Comparison of ENCODE assay signal across 8 mouse cellular contexts in genomic region chr8:121669208-121669607, GRCm38 (mm10). TPM values are rescaled to one million over a fixed set of nuclear protein-coding genes. Genes with fewer than 3 reads are reported as not detected.
A peak's percentile ranks its signal among the peaks of the same experiment; 100 is the strongest.
DNase-seq lines count a peak whose midpoint lies in the region; ATAC-seq and TF ChIP-seq lines count a peak whose summit lies in the region.

No protein-coding gene starts in this region.

- H3K4me3 ChIP-seq in kidney, embryonic 16.5 days (ENCODE audit: low read length) = no peak overlapping the region
- no peak overlapping the region for H3K4me3 ChIP-seq in kidney, embryonic 14.5 days (ENCODE audit: low read length)
- no peak overlapping the region for H3K4me3 ChIP-seq in heart, embryonic 14.5 days (ENCODE audit: control insufficient read depth in 1 of 2, insufficient read depth in 1 of 2, low read depth in 1 of 2, low read length in 2 of 2)
- no peak overlapping the region for H3K4me3 ChIP-seq in midbrain, embryonic 11.5 days (ENCODE audit: low read depth, low read length)

- no peak for TF ChIP-seq POLR2A in brain, embryonic 14.5 days (IDR thresholded peaks at IDR 0.05; ENCODE audit: borderline replicate concordance, extremely low read depth, insufficient read depth, insufficient read length, poor library complexity, severe bottlenecking)

- H3K4me1 ChIP-seq in kidney, embryonic 16.5 days (ENCODE audit: insufficient read depth, low read length) = peaks cover 24% of the 10 kb centered on the region
- peaks cover 11% of the 10 kb centered on the region for H3K4me1 ChIP-seq in kidney, embryonic 14.5 days (ENCODE audit: control insufficient read depth, insufficient read depth, low read length)
- H3K4me1 ChIP-seq in heart, embryonic 14.5 days (ENCODE audit: control insufficient read depth in 2 of 2, insufficient read depth in 2 of 2, low read length in 2 of 2) = peaks cover 19 to 24% of the 10 kb centered on the region in 2 experiments
- peaks cover 11% of the 10 kb centered on the region; the same call in 1 of the 2 replicates for H3K4me1 ChIP-seq in midbrain, embryonic 11.5 days (ENCODE audit: control insufficient read depth, insufficient read depth, low read length)

- no peaks in the 10 kb centered on the region for H3K9me3 ChIP-seq in kidney, embryonic 16.5 days (ENCODE audit: low read length)
- no peaks in the 10 kb centered on the region for H3K9me3 ChIP-seq in kidney, embryonic 14.5 days (ENCODE audit: control insufficient read depth, low read length)
- H3K9me3 ChIP-seq in heart, embryonic 14.5 days (ENCODE audit: control insufficient read depth, low read length) = no peaks in the 10 kb centered on the region
- no peaks in the 10 kb centered on the region for H3K9me3 ChIP-seq in midbrain, embryonic 11.5 days (ENCODE audit: control insufficient read depth, low read length)

- WGBS in kidney, embryonic 16.5 days = 23% methylated on average over 8 of the region's 8 CpGs
- WGBS in kidney, embryonic 14.5 days = 19% methylated on average over 8 of the region's 8 CpGs
- WGBS in heart, embryonic 14.5 days = 21% methylated on average over 8 of the region's 8 CpGs
- WGBS in midbrain, embryonic 11.5 days = 26% methylated on average over 8 of the region's 8 CpGs

- H3K36me3 ChIP-seq in kidney, embryonic 16.5 days (ENCODE audit: insufficient read depth, low read length) = no peaks in the 10 kb centered on the region
- no peaks in the 10 kb centered on the region for H3K36me3 ChIP-seq in kidney, embryonic 14.5 days (ENCODE audit: control insufficient read depth, insufficient read depth, low read length)
- H3K36me3 ChIP-seq in heart, embryonic 14.5 days (ENCODE audit: control insufficient read depth, insufficient read depth, low read length) = no peaks in the 10 kb centered on the region
- no peaks in the 10 kb centered on the region for H3K36me3 ChIP-seq in midbrain, embryonic 11.5 days (ENCODE audit: control insufficient read depth, insufficient read depth, low read length)

- no peak overlapping the region for H3K4me2 ChIP-seq in kidney, embryonic 16.5 days (replicated peaks; ENCODE audit: low read depth, low read length)
- no peak overlapping the region for H3K4me2 ChIP-seq in kidney, embryonic 14.5 days (replicated peaks; ENCODE audit: low read depth, low read length)
- no peak overlapping the region for H3K4me2 ChIP-seq in heart, embryonic 14.5 days (ENCODE audit: low read length)
- H3K4me2 ChIP-seq in midbrain, embryonic 11.5 days = no peak overlapping the region

- H3K27ac ChIP-seq in kidney, embryonic 16.5 days (ENCODE audit: low read length) = peak overlapping the region; percentile 41; the same call in 1 of the 2 replicates
- H3K27ac ChIP-seq in kidney, embryonic 14.5 days (ENCODE audit: low read depth, low read length) = no peak overlapping the region
- peak overlapping the region; percentile 25 to 47 for H3K27ac ChIP-seq in heart, embryonic 14.5 days (replicated peaks in 1 of 2; ENCODE audit: control insufficient read depth in 1 of 2, insufficient read depth in 1 of 2, low read depth in 2 of 2, low read length in 2 of 2)
- H3K27ac ChIP-seq in midbrain, embryonic 11.5 days (ENCODE audit: low read depth, low read length) = no peak overlapping the region

- TF ChIP-seq CTCF in brain, embryonic 14.5 days (IDR thresholded peaks at IDR 0.05; ENCODE audit: borderline replicate concordance, extremely low read depth, insufficient read depth, insufficient read length) = no peak

- no peaks in the 10 kb centered on the region for H3K27me3 ChIP-seq in kidney, embryonic 16.5 days (ENCODE audit: insufficient read depth, low read length)
- H3K27me3 ChIP-seq in kidney, embryonic 14.5 days (ENCODE audit: control insufficient read depth, insufficient read depth, low read length) = no peaks in the 10 kb centered on the region
- H3K27me3 ChIP-seq in heart, embryonic 14.5 days (ENCODE audit: control insufficient read depth, insufficient read depth, low read length) = no peaks in the 10 kb centered on the region
- H3K27me3 ChIP-seq in midbrain, embryonic 11.5 days (ENCODE audit: control insufficient read depth, insufficient read depth, low read length) = no peaks in the 10 kb centered on the region

- peak overlapping the region; percentile 29; the same call in 1 of the 2 replicates for H3K9ac ChIP-seq in kidney, embryonic 16.5 days (replicated peaks; ENCODE audit: low read length)
- no peak overlapping the region for H3K9ac ChIP-seq in kidney, embryonic 14.5 days (ENCODE audit: low read depth, low read length)
- H3K9ac ChIP-seq in heart, embryonic 14.5 days (ENCODE audit: low read length) = no peak overlapping the region
- 0 out of 2 replicates have a peak overlapping the region, but pooled peaks have one; percentile 27 for H3K9ac ChIP-seq in midbrain, embryonic 11.5 days (ENCODE audit: low read length)

- ATAC-seq in kidney, embryonic 16.5 days (ENCODE audit: low FRiP score, low TSS enrichment) = peak; percentile 20; the same call in 1 of the 2 replicates
- ATAC-seq in kidney, embryonic 14.5 days (ENCODE audit: low FRiP score, low TSS enrichment) = no peak
- ATAC-seq in heart, embryonic 14.5 days (ENCODE audit: insufficient number of reproducible peaks, insufficient read depth, low FRiP score, low read depth) = peak; percentile 48
- ATAC-seq in midbrain, embryonic 11.5 days (ENCODE audit: low FRiP score) = no peak

- peak; percentile 65 for DNase-seq in brain, embryonic 14.5 days (ENCODE audit: low read depth)
- no peak for DNase-seq in midbrain, embryonic 11.5 days (ENCODE audit: low spot score, missing footprints)
- no peak for DNase-seq in testis, postnatal 10 days (ENCODE audit: low spot score)
- no peak for DNase-seq in layer of hippocampus, postnatal 14 days (ENCODE audit: low spot score in 2 of 2)
- no peak for DNase-seq in natural killer cell, adult 2 months (ENCODE audit: low spot score in 2 of 2)

RNA-seq across cellular contexts. Expression of gene Zcchc14, which starts 16.5 kb away (rescaled TPM):
- 16.4 and 17.8 TPM in 2 replicates for polyA plus RNA-seq in kidney, embryonic 16.5 days (2015; fragmentation: Nextera tagmentation; extraction: Ambion mirVana)
- 19.3 and 26.9 TPM in 2 replicates for polyA plus RNA-seq in kidney, embryonic 14.5 days (2014; fragmentation: Nextera tagmentation; extraction: Ambion mirVana)
- 66.6 and 84.4 TPM in 2 replicates for polyA plus RNA-seq in brain, embryonic 14.5 days (2012; rRNA removed)
- 12.9 and 13.9 TPM in 2 replicates for polyA plus RNA-seq in heart, embryonic 14.5 days (2014; fragmentation: Nextera tagmentation; extraction: Ambion mirVana)
- 20.7 and 22.7 TPM in 2 replicates for polyA plus RNA-seq in midbrain, embryonic 11.5 days (2014; fragmentation: Nextera tagmentation; extraction: Ambion mirVana)
- total RNA-seq in layer of hippocampus, postnatal 14 days (2021) = 10 to 100 TPM; 78.1 to 83.0 TPM

Comparison
In these comparisons a context has a peak if more than half of its experiments do, and no peak if none do; other contexts are left out.
1. ATAC-seq: peak in kidney, embryonic 16.5 days (single experiment) and heart, embryonic 14.5 days (single experiment); none in kidney, embryonic 14.5 days (single experiment) and midbrain, embryonic 11.5 days (single experiment).
2. H3K27ac ChIP-seq: peak in kidney, embryonic 16.5 days (single experiment) and heart, embryonic 14.5 days (2 of 2); none in kidney, embryonic 14.5 days (single experiment) and midbrain, embryonic 11.5 days (single experiment).
3. H3K9ac ChIP-seq: peak in kidney, embryonic 16.5 days (single experiment) and midbrain, embryonic 11.5 days (single experiment); none in kidney, embryonic 14.5 days (single experiment) and heart, embryonic 14.5 days (single experiment).